Mouse (Mus musculus) granulocyte monocyte progenitor cell, adult 5-6 weeks (primary cell): Measurements from ENCODE around the gene Bdkrb1. TPM values are rescaled to one million over a fixed set of nuclear protein-coding genes. Genes with fewer than 3 reads are reported as not detected.

Experiments used
- ATAC-seq: replicated peaks from 2 replicates; pipeline ENCODE4 v1.8.0; 2016; ENCODE audit warnings: mild to moderate bottlenecking, moderate TSS enrichment, inconsistent platforms; ENCODE audit not compliant: poor library complexity, severe bottlenecking
- total RNA-seq, 2 experiments: library from RNA; stranded (forward) in 1 of 2; stranded (reverse) in 1 of 2; fragments of 200-712, 200-1000 nt in 1 of 2; fragments of >200 nt in 1 of 2; fragmentation: Nextera tagmentation in 1 of 2; gene quantifications; 2 replicates each; pipeline ENCODE4 v1.2.3; 2014 to 2017

Bdkrb1 gene
- total RNA-seq (2014; fragmentation: Nextera tagmentation) (not detected in 2 replicates), total RNA-seq (2017) (not detected in 2 replicates)

GRCm38 (mm10) chr12:105602581-105603210 is at the start of gene Bdkrb1:
Bdkrb1 (plus strand) TSS chr12:105603085.
- ATAC-seq = no peak

DNA sequence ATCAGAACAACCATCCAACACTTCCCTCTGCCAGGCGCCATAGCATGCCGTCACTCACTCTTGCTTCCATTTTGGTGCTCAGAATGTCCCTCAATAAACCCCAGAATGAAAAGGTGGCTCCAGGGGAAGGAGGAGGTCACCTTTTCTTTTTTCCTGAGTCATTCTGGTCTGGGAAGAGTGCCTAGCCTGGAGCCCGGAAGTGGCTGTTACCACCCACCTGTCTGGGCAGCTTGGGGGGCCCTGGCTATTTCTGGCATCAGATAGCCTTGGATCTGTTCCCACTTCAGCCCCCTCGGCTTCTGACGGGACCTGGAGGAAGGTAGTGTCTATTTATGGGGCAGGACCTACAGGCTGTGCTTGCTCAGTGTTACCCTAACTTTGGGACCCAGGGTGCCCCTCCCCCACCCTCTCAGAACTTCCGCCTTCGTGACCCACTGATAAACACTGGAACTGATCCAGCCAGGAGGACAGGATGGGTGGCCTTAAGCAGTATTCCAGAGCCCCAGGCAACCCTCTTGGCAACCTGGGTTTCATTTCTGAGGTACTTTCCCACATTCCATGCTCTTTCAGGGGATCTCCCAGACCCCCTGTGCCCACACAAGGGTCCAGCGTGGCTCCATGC is 48.6 kb upstream of the Bdkrb1 start:
- no peak; the same call in 1 of the 2 replicates for ATAC-seq

GRCm38 (mm10) chr12:105555172-105555571 is 47.7 kb upstream of the Bdkrb1 start:
- no peak for ATAC-seq

DNA sequence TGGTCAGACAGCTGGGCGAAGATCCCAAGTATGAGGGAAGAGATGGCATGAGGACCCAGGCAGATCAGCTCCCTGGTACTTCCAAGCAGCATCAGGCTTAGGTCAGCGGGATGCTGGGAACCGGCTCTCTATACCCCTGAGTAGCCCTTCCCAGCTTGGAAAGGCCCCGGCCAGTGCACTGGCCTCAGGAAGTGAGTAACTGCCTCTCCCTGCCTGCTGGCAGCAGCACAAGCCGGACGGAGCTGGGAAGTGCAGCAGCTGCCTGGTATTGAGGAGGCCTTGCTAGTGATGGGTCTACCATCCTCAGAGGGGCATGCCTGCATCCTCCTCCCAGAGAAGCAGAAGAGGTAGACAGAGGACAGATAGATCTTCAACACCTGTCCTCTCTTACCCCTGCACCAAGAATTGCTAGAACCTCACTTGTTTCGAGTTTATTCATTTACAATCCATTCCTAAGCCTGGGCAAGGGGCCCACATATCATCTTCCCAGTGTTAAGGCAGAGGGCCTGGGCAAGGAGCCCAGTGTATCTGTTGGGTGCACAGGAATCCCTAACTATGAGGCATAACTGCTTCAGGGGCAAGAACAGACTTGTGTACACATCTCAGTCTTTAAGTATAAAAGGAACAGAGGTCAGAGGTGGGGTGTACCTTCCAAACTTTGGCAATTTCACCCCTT is 45.5 kb upstream of the Bdkrb1 start:
- no peak for ATAC-seq

- ATAC-seq = no peak
These were observed 41.8 kb upstream of the Bdkrb1 start for GRCm38 (mm10) chr12:105561007-105561534.

DNA sequence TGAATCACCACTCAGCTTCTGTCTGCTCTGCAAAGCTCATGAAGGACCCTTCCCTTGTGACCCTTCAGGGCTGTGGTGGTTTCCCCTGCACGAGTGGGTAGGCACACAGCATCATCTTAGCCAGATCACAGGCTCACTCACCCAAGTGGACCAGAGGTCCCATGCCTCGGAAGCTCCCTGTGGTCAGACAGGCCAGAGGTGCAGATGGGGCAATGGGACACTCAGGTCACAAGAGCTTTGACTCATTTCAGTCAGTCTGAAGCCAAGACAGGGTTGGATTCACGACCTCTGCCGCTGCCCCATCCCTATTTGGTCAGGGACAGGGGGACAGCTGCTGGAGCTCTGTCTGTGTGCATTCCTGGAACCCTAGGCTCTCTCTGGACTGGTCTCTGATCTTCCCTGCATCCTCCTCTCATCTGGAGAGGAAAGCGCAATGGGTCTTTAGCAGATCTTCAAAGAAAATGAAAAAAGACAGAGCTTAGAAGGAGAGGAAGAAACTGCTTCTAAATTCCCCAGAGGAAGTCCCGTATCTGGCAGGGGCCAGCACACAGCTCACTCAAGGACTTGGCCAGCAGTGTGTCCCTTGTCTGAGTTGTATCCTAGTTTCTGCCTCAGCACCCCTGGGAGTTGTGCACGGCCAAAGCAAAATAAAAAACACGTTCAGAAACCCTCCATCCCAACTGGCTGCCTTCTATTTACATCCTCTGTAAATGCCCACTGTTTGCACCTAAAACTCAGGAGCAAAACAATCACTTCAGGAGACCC is 40.6 kb upstream of the Bdkrb1 start:
- no peak for ATAC-seq

DNA sequence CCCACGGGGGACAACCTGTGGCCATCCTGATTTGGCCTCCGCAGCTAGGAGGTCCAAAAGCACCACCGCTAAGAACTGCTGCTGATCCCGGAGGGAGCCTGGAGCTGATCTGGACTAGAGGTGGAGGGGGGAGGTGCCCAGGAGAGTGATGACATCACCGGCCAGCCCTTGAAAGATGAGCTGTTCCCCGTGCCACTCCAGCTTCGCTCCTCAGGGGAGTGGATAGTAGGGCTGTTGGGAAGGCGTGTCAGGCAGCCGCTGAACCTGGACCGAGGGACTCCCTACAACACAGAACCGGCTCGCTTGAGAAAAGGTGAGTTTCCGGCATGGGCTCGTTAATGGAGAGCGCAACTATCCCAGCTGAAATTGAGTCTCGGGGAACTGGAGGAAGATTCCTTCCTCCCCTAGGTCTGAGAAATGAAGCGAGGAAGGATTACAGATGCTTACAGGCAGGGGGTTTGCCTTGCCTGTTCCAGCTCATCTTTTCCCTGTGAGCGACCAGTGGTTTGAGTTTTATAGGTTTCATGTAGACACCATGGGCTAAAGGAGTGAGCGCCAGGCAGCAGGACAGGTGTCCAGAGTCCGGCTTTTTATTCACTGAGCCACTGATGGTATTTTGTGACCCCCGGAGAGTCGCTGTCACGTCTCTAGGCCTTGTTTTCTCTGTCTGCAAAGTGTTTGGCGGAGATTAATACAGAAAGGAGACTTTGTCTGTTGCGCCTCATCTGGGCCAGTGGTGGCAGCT is 39.8 kb upstream of the Bdkrb1 start, which contains the start of gene Bdkrb2:
Bdkrb2 (plus strand) TSS at position 291 of the 745 bp plus-strand sequence.
- peak; percentile 25 for ATAC-seq

GRCm38 (mm10) chr12:105563726-105564275 is 39.1 kb upstream of the Bdkrb1 start:
- no peak for ATAC-seq

DNA sequence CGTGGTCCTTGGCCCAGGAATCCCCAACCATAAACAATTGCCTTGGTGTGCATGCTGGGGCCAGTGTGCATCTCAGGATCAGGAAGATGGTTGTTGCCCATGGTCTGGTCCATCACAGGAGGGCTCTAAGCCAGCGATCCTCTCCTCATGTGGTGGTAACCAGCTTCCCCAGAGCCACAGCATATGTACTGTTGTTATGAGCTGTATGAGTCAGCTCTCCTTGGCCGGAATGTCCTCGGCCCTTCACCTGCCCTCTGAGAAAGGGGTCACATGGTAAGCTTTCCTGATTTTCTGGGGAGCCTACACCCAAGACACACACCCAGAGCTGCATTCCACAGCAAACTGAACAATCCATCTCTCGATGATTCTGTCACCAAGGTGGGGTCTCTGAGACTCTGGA is 37.7 kb upstream of the Bdkrb1 start:
- ATAC-seq = no peak

GRCm38 (mm10) chr12:105571867-105572266 is 31.0 kb upstream of the Bdkrb1 start:
- ATAC-seq = no peak

DNA sequence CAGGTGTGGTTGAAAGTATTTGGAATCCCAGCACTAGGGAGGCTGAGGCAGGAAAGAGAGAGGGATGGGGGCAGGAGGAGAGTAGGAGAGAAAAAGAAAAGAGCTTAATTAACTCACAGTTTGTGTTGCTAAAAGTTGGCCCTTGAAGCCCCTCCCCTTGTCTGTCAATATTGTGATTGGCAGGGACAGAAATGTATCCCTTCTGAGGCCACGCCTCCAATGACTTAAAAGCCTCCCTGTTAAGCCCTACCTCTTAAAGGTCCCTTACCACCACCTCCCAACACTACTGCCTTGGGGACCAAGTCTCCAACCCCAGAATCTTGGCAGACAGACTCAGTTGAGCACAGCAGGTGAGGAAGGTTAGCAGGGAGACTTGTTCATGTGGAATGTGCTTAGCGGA is 30.3 kb upstream of the Bdkrb1 start:
- no peak for ATAC-seq

- no peak for ATAC-seq
These were observed 28.5 kb upstream of the Bdkrb1 start for GRCm38 (mm10) chr12:105574356-105574755.

DNA sequence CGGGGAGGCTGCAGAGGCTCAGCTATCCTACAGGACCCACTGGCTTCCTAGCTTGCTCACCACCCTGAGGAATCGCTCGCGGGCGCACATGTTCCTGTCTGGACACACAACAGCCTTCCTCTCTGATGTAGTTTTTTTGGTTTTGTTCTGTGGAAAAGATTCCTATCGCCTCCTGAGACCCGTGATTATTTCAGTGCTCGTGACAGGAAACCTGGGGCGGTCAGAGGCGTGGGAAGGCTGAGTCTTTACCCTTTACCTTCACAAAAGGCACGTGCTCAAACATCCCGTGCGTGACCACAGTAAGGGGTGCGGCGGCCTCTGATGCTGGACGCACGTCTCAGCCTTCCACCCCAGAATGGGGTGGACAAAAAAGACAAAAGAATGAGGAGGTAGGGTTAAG is 22.4 kb upstream of the Bdkrb1 start:
- no peak for ATAC-seq

GRCm38 (mm10) chr12:105582486-105582885 is 20.4 kb upstream of the Bdkrb1 start:
- no peak for ATAC-seq

- ATAC-seq = peak; percentile 96
These were observed 19.4 kb upstream of the Bdkrb1 start for GRCm38 (mm10) chr12:105583484-105583883.

DNA sequence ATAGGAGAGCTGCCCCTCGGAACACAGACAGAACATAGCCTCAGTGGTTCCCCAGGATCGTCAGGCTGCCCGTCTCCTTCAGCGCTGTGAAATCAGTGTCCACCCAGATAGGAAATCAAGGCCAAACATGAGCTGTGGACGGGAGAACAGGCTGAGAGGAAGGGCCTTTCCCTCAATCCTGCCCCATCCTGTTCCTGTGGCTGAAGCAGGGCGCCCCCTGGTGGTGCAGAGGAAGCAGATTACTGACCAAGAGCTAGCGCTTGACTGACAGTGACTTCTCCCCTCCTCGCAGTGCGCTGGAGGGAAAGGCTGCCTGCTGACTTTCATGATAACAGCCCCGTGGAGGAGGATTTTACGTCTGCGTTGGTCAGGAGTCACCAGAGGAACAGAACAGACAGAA is 18.0 kb upstream of the Bdkrb1 start:
- ATAC-seq = peak; percentile 68

DNA sequence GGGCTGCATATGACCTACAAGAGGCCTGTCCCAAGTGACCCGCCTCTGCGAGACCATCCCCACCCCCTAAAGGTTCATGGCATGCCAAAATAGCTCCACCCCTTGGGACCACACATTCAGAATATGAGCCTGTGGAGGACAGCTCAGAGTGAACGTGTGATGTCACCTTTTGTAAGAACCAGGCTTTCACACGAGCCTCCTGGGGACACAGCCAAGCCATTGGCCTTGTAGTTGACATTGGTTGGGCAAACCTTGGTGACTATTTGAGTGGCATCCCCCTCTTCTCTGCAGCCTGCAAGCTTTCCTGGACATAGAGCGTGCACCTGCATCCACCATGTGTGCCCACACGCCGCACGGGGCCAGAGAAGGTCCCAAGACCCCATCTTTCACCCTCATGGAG is 15.4 kb upstream of the Bdkrb1 start:
- no peak for ATAC-seq

GRCm38 (mm10) chr12:105590786-105591185 is 12.1 kb upstream of the Bdkrb1 start:
- ATAC-seq = no peak

DNA sequence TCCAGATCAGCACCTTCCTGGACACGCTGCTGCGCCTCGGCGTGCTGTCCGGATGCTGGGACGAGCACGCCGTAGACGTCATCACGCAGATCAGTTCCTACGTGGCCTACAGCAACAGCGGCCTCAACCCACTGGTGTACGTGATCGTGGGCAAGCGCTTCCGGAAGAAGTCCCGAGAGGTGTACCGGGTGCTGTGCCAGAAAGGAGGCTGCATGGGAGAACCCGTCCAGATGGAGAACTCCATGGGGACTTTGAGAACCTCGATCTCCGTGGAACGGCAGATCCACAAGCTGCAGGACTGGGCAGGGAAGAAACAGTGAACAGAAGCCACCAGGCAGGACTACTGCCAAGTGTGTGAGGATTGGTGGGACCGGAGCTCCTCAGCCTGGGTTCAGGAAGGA is 10.5 kb upstream of the Bdkrb1 start:
- no peak for ATAC-seq

DNA sequence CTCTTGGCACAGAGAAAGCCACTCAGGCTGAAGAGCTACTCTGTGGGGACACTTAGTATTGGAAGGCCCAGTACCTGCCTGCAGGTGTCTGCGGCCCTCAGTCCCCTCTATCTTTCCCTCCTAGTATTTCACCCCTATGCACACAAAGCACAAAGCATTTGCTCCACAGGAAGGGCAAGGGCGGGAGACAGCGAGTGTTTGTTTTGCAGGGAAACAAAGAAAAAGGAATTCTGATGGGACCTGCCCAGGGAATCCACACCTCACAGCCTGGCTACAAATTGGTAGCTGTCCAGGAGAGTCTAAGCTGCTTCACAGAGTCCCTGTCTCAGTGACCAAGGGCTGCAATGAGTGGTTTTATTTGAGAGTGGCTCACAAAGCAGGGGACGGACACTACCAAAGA is 9.4 kb upstream of the Bdkrb1 start:
- no peak for ATAC-seq
